8 mouse cellular contexts compared by ENCODE assay signal in the genomic region with DNA sequence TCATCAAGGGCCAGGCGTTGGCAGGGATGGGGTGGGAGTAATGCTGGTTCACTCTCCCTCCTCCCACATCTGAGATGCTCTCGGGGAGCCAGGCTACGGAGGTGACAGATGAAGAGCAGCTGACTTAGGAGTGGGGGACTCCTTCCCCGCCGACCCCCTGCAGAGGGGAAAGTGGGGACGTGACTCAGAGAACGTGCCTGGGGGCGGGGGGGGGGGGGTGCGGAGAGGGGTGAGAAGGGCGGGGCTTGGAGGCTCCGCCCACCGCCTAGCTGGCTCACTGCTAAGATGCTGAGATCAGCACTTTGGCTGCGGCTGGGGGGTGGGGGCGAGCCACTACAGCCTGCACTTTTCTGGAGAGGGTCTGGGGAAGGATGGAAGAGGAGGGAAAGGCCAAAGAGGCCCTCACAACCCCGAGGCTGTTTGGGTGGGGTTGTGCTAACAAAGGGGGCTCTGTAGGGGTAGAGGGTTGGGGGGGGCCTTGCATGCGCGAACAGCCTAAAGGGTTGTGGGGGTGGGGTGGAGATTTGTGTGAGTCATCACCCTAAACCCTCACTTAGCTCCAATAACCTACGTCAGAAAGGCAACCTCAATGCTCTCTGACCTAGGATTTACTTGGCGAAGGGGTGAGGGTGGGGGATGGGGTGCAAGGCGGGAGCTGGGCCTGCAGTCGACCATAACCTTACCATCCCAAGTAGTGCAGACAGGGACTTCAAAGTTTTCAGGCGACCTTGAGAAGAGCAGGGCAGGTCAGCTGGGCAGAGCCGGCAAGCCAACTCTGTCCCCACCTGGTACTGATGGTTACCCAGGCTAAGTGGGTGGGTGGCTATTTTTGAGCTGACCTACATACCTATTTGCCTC. TPM values are rescaled to one million over a fixed set of nuclear protein-coding genes. Genes with fewer than 3 reads are reported as not detected.
A peak's percentile ranks its signal among the peaks of the same experiment; 100 is the strongest.
DNase-seq lines count a peak whose midpoint lies in the region; ATAC-seq and TF ChIP-seq lines count a peak whose summit lies in the region.

No protein-coding gene starts in this region.

- H3K9me3 ChIP-seq in kidney, postnatal 0 days (replicated peaks; ENCODE audit: low read length): no peaks in the 10 kb centered on the region
- no peaks in the 10 kb centered on the region for H3K9me3 ChIP-seq in hindbrain, embryonic 12.5 days (replicated peaks)
- 0 out of 2 replicates have a peak, but pooled peaks cover 4% of the 10 kb centered on the region for H3K9me3 ChIP-seq in midbrain, embryonic 10.5 days (replicated peaks)

- no peaks in the 10 kb centered on the region for H3K36me3 ChIP-seq in kidney, postnatal 0 days (ENCODE audit: insufficient read depth, low read length)
- H3K36me3 ChIP-seq in hindbrain, embryonic 12.5 days: no peaks in the 10 kb centered on the region
- no peaks in the 10 kb centered on the region for H3K36me3 ChIP-seq in midbrain, embryonic 10.5 days

- 8% methylated on average over 18 of the region's 23 CpGs for WGBS in kidney, postnatal 0 days
- 5% methylated on average over 19 of the region's 23 CpGs for WGBS in hindbrain, embryonic 12.5 days
- WGBS in midbrain, embryonic 10.5 days: 6% methylated on average over 17 of the region's 23 CpGs

- peak; percentile 44 for ATAC-seq in kidney, postnatal 0 days (replicated peaks; ENCODE audit: low FRiP score, low read depth)
- ATAC-seq in hindbrain, embryonic 12.5 days (ENCODE audit: low FRiP score): peak; percentile 74
- ATAC-seq in erythroblast, adult 5-6 weeks (replicated peaks; ENCODE audit: low FRiP score, poor library complexity, severe bottlenecking): no peak

- 0 out of 2 replicates have a peak overlapping the region, but pooled peaks have one; percentile 5 for H3K9ac ChIP-seq in kidney, postnatal 0 days (ENCODE audit: low read depth, low read length)
- peak overlapping the region; percentile 59; the same call in 1 of the 2 replicates for H3K9ac ChIP-seq in hindbrain, embryonic 12.5 days

- no peaks in the 10 kb centered on the region for H3K27me3 ChIP-seq in kidney, postnatal 0 days (ENCODE audit: insufficient read depth, low read length)
- H3K27me3 ChIP-seq in hindbrain, embryonic 12.5 days: no peaks in the 10 kb centered on the region
- no peaks in the 10 kb centered on the region for H3K27me3 ChIP-seq in midbrain, embryonic 10.5 days (ENCODE audit: low read depth, poor library complexity, severe bottlenecking)

- no peak for TF ChIP-seq CTCF in kidney, postnatal 0 days (IDR thresholded peaks at IDR 0.05; ENCODE audit: low read depth)

- no peak for DNase-seq in kidney, postnatal 0 days (ENCODE audit: low spot score)
- no peak for DNase-seq in kidney, adult 11 months
- DNase-seq in embryo, embryonic 10.5 days (ENCODE audit: low spot score): peak; percentile 85
- peak; percentile 75 for DNase-seq in midbrain, embryonic 10.5 days (ENCODE audit: low spot score)
- DNase-seq in thymus, postnatal 4 days: peak; percentile 87
- DNase-seq in gastrocnemius, postnatal 10 days: no peak

- H3K4me1 ChIP-seq in kidney, postnatal 0 days (replicated peaks; ENCODE audit: insufficient read depth, low read length): peaks cover 14% of the 10 kb centered on the region
- H3K4me1 ChIP-seq in hindbrain, embryonic 12.5 days: peaks cover 24% of the 10 kb centered on the region
- H3K4me1 ChIP-seq in midbrain, embryonic 10.5 days: peaks cover 40% of the 10 kb centered on the region

- H3K4me3 ChIP-seq in kidney, postnatal 0 days (replicated peaks; ENCODE audit: low read depth, low read length): no peak overlapping the region; the same call in 1 of the 2 replicates
- H3K4me3 ChIP-seq in hindbrain, embryonic 12.5 days: peak overlapping the region; percentile 16
- H3K4me3 ChIP-seq in midbrain, embryonic 10.5 days: peak overlapping the region; percentile 45

- peak overlapping the region; percentile 45 for H3K4me2 ChIP-seq in kidney, postnatal 0 days (ENCODE audit: low read length)
- peak overlapping the region; percentile 48 for H3K4me2 ChIP-seq in hindbrain, embryonic 12.5 days (replicated peaks)

- peak overlapping the region; percentile 47 for H3K27ac ChIP-seq in kidney, postnatal 0 days
- peak overlapping the region; percentile 75 for H3K27ac ChIP-seq in hindbrain, embryonic 12.5 days
- H3K27ac ChIP-seq in midbrain, embryonic 10.5 days (replicated peaks): peak overlapping the region; percentile 92

RNA-seq across cellular contexts. Expression of a gene that starts 13.1 kb away (rescaled TPM):
- polyA plus RNA-seq in kidney, postnatal 0 days (2015; fragmentation: Nextera tagmentation; extraction: Ambion mirVana): 23.0 and 24.0 TPM in 2 replicates
- 78.1 and 78.6 TPM in 2 replicates for polyA plus RNA-seq in hindbrain, embryonic 12.5 days (2016; fragmentation: Nextera tagmentation; extraction: Ambion mirVana)
- polyA plus RNA-seq in midbrain, embryonic 10.5 days (2016; fragmentation: Nextera tagmentation; extraction: Ambion mirVana): 31.8 and 31.9 TPM in 2 replicates
- 1.7 TPM in 1 of 2 replicates, not detected in the other for total RNA-seq in erythroblast, adult 5-6 weeks (2015; ENCODE audit: low replicate concordance)
- 0.17 and 0.84 TPM in 2 replicates for total RNA-seq in erythroblast, adult 5-6 weeks (2017; ENCODE audit: low replicate concordance)
- 10 to 100 TPM; 14.2 to 39.1 TPM for total RNA-seq in gastrocnemius, postnatal 10 days (2021)

RNA-seq across cellular contexts. Expression of a gene that starts 37.9 kb away (rescaled TPM):
- 57.8 and 64.1 TPM in 2 replicates for polyA plus RNA-seq in kidney, postnatal 0 days (2015; fragmentation: Nextera tagmentation; extraction: Ambion mirVana)
- polyA plus RNA-seq in hindbrain, embryonic 12.5 days (2016; fragmentation: Nextera tagmentation; extraction: Ambion mirVana): 36.3 and 38.0 TPM in 2 replicates
- polyA plus RNA-seq in midbrain, embryonic 10.5 days (2016; fragmentation: Nextera tagmentation; extraction: Ambion mirVana): 34.4 and 35.5 TPM in 2 replicates
- 11.3 and 13.1 TPM in 2 replicates for total RNA-seq in erythroblast, adult 5-6 weeks (2015; ENCODE audit: low replicate concordance)
- 9.6 and 10.0 TPM in 2 replicates for total RNA-seq in erythroblast, adult 5-6 weeks (2017; ENCODE audit: low replicate concordance)
- 10 to 100 TPM; 12.4 to 13.5 TPM for total RNA-seq in gastrocnemius, postnatal 10 days (2021)

RNA-seq across cellular contexts. Expression of a gene that starts 38.2 kb away (rescaled TPM):
- 103 and 106 TPM in 2 replicates for polyA plus RNA-seq in kidney, postnatal 0 days (2015; fragmentation: Nextera tagmentation; extraction: Ambion mirVana)
- 113 and 119 TPM in 2 replicates for polyA plus RNA-seq in hindbrain, embryonic 12.5 days (2016; fragmentation: Nextera tagmentation; extraction: Ambion mirVana)
- polyA plus RNA-seq in midbrain, embryonic 10.5 days (2016; fragmentation: Nextera tagmentation; extraction: Ambion mirVana): 111 and 113 TPM in 2 replicates
- total RNA-seq in erythroblast, adult 5-6 weeks (2015; ENCODE audit: low replicate concordance): 16.3 and 21.3 TPM in 2 replicates
- total RNA-seq in erythroblast, adult 5-6 weeks (2017; ENCODE audit: low replicate concordance): 23.4 and 27.5 TPM in 2 replicates
- total RNA-seq in gastrocnemius, postnatal 10 days (2021): 10 to 100 TPM; 39.7 to 40.1 TPM

Comparison
In these comparisons a context has a peak if more than half of its experiments do, and no peak if none do; other contexts are left out.
1. DNase-seq: peak in embryo, embryonic 10.5 days (single experiment), midbrain, embryonic 10.5 days (single experiment) and thymus, postnatal 4 days (single experiment); none in kidney, postnatal 0 days (single experiment), kidney, adult 11 months (single experiment) and gastrocnemius, postnatal 10 days (single experiment).
2. Peak in every context shown above with its lines, with median percentiles within 50 percentile points of each other: H3K27ac ChIP-seq.